Mouse (Mus musculus): ENCODE results near the gene Fam189a2.

Gene Fam189a2

DNA sequence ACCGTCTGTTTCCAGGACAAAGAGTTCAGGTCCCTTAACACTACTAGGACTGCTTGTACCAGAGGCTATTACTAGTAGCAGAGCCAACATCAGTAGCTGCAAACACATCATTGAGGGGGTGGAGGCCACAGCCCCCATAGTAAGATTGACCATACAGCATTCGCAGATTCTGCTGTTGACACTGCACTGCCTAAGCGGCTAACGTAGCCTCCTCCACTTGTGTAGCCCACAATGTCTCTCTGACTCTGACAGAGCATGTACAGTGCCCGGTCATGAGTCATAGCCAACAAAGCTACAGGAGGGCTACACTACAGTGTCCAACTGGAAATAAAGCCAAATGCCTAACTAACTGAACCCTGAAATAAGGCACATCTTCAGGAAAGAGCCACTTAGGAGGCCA, 105.3 kb downstream of the Fam189a2 start:
- no peak for DNase-seq

DNA sequence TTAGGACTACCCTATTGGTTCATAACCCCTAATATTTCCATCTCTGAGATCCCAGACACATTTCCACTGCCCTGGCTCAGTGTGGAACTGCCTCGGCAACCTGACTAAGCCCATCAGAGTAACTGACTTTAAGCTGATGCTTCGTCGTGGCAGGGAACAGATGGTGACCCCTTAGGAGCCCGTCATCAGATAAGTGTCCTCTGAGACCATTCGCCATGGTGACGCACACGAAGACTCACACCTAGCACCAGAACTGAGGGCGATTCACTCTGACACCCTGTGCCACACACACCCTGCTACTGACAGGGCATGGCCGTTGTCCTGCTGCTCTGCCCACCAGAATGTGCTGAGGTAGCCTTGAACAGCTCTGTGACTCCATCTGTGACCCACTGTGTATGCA, 106.0 kb downstream of the Fam189a2 start:
- no peak for DNase-seq

DNA sequence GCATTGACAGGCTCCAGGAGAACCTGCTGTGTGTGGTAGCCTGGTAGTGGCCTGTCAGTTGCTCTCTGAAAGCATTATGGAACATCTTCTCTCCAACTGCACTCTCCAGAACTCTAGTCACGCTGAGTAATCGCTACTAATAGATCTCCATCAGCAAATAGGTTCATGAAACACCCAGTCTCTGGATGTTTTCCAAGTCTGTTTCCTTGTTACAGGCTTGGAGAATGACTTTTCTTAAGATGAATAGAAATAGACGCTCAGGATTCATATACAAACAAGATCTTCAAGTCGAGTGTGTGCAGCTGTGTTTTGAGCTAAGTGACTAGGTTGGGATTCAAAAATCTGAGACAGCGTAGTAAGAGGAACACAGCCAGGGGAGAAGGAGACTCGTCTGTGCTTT, 106.8 kb downstream of the Fam189a2 start:
- DNase-seq, result no peak
